16 mouse cellular contexts compared by ENCODE assay signal in genomic region chr11:24330366-24331124, GRCm38 (mm10).
"Had no signal": no experiment of that assay in that cellular context is flagged by ENCODE, and none has a peak within 500 bp of the region (broad histone marks: within the 10 kb centered on the region; RNA-seq: fewer than 3 reads in every experiment).

No protein-coding gene starts in this region.

- ATAC-seq: liver, embryonic 12.5 days had no signal

- H3K4me1 ChIP-seq: liver, embryonic 12.5 days; stomach, embryonic 15.5 days had no signal

- H3K27ac ChIP-seq: layer of hippocampus, adult 2 months; limb, embryonic 10.5 days; liver, embryonic 12.5 days; neural tube, embryonic 15.5 days; stomach, embryonic 15.5 days had no signal

- H3K27me3 ChIP-seq: liver, embryonic 12.5 days; neural tube, embryonic 15.5 days; stomach, embryonic 15.5 days had no signal

- H3K9me3 ChIP-seq: limb, embryonic 10.5 days; liver, embryonic 12.5 days; neural tube, embryonic 15.5 days; stomach, embryonic 15.5 days had no signal

- H3K4me2 ChIP-seq: liver, embryonic 12.5 days; lung, embryonic 14.5 days; neural tube, embryonic 15.5 days; stomach, embryonic 15.5 days had no signal

- H3K36me3 ChIP-seq: limb, embryonic 10.5 days; liver, embryonic 12.5 days; neural tube, embryonic 15.5 days; stomach, embryonic 15.5 days had no signal

- H3K4me3 ChIP-seq: layer of hippocampus, adult 2 months; limb, embryonic 10.5 days; liver, embryonic 12.5 days; myocyte; neural tube, embryonic 15.5 days; stomach, embryonic 15.5 days had no signal

- DNase-seq: kidney, adult 11 months; kidney, postnatal 10 days; kidney, postnatal 4 days; lung, embryonic 14.5 days; lung, postnatal 10 days; lung, postnatal 4 days; midbrain, embryonic 14.5 days; right cerebral cortex, postnatal 14 days; thymus, adult 2 months; thymus, postnatal 25 days had no signal

- H3K9ac ChIP-seq: liver, embryonic 12.5 days; lung, embryonic 14.5 days; neural tube, embryonic 15.5 days; stomach, embryonic 15.5 days had no signal
